Mouse (Mus musculus) stomach, postnatal 0 days (tissue): Measurements from ENCODE around the gene Uba52. TPM values are rescaled to one million over a fixed set of nuclear protein-coding genes. Genes with fewer than 3 reads are reported as not detected.

Experiments
- ATAC-seq: fragments of 200-750 bp; cut with Nextera tagmentation; 2 replicates; pipeline ENCODE4 v1.8.0; 2017; ENCODE audit not compliant: low FRiP score, low TSS enrichment
- DNase-seq: peaks from one replicate; pipeline ENCODE4 v3.0.0-alpha.2; 2016; ENCODE audit warnings: low spot score
- H3K27ac ChIP-seq: fragments of 300-500 bp; sonication (generic); replicated peaks from 2 replicates; pipeline ENCODE4 v1.5.1; 2014; ENCODE audit warnings: mild to moderate bottlenecking, control low read depth
- H3K27me3 ChIP-seq: fragments of 300-500 bp; sonication (generic); 2 replicates; pipeline ENCODE4 v1.6.1; 2014; ENCODE audit warnings: low read length; ENCODE audit not compliant: control insufficient read depth, insufficient read depth
- H3K36me3 ChIP-seq: fragments of 300-500 bp; sonication (generic); 2 replicates; pipeline ENCODE4 v1.6.1; 2014; ENCODE audit warnings: low read length, mixed read lengths; ENCODE audit not compliant: control insufficient read depth, insufficient read depth
- H3K4me1 ChIP-seq: fragments of 300-500 bp; sonication (generic); replicated peaks from 2 replicates; pipeline ENCODE4 v1.6.1; 2014; ENCODE audit warnings: antibody characterized with exemption; ENCODE audit not compliant: control insufficient read depth, insufficient read depth
- H3K4me2 ChIP-seq: fragments of 300-500 bp; sonication (generic); replicated peaks from 2 replicates; pipeline ENCODE4 v1.6.1; 2014; ENCODE audit warnings: low read depth, mild to moderate bottlenecking, control low read depth, moderate library complexity
- H3K4me3 ChIP-seq: fragments of 300-500 bp; sonication (generic); 2 replicates; pipeline ENCODE4 v1.5.1; 2014; ENCODE audit warnings: low read depth, low read length, control low read depth
- H3K9ac ChIP-seq: fragments of 300-500 bp; sonication (generic); 2 replicates; pipeline ENCODE4 v1.6.1; 2014; ENCODE audit warnings: mild to moderate bottlenecking, low read length, control low read depth, mixed read lengths
- H3K9me3 ChIP-seq: fragments of 300-500 bp; sonication (generic); 2 replicates; pipeline ENCODE4 v1.6.1; 2016; ENCODE audit warnings: low read length; ENCODE audit not compliant: control insufficient read depth
- CTCF ChIP-seq: IDR thresholded peaks from 2 replicates; pipeline ENCODE4 v1.5.1; 2016; ENCODE audit warnings: antibody characterized with exemption, low read depth, mild to moderate bottlenecking, moderate library complexity
- EP300 ChIP-seq: optimal IDR thresholded peaks from 2 replicates; pipeline ENCODE3; 2016; ENCODE audit warnings: antibody characterized with exemption
- WGBS: fragments of 180-500 bp; shearing (Covaris S2); extraction: QIAGEN DNeasy Blood & Tissue Kit; methylation state at CpG from one replicate; pipeline ENCODE4 v1.1.7; 2014; 5-methylcytosine and 5-hydroxymethylcytosine counted together
- polyA plus RNA-seq: library from polyadenylated mRNA; unstranded; fragments of >200 nt; fragmentation: Nextera tagmentation; extraction: Ambion mirVana; gene quantifications from 2 replicates; pipeline ENCODE4 v1.2.1, GENCODE M21; 2015

Gene Uba52
- polyA plus RNA-seq, 1 experiment from 2014 or later = 966 TPM

- H3K4me1 ChIP-seq = peaks cover 3% of the 10 kb centered on the region
- peak within 1 kb of the TSS; percentile 91 for H3K27ac ChIP-seq
- H3K36me3 ChIP-seq = peaks cover 12% of the 10 kb centered on the region; the same call in 1 of the 2 replicates
- H3K4me2 ChIP-seq = peak within 1 kb of the TSS; percentile 73
- DNase-seq = peak; percentile 95
- peak; percentile 83 for ATAC-seq
- peak; percentile 91 for TF ChIP-seq CTCF
- TF ChIP-seq EP300 = no peak
- 3% methylated on average over 40 of the region's 40 CpGs for WGBS
- no peaks in the 10 kb centered on the region for H3K9me3 ChIP-seq
- H3K27me3 ChIP-seq = no peaks in the 10 kb centered on the region
- H3K4me3 ChIP-seq = peak within 1 kb of the TSS; percentile 71
- peak within 1 kb of the TSS; percentile 85 for H3K9ac ChIP-seq
Observed at GRCm38 (mm10) chr8:70506328-70507026, 4.1 kb downstream of the Uba52 start, which contains the start of gene Rex1bd. Gene Rex1bd, minus strand, starts transcription at chr8:70506752.

GRCm38 (mm10) chr8:70505698-70506327 is 4.8 kb downstream of the Uba52 start:
- TF ChIP-seq CTCF (no peak), EP300 (no peak)
- peak overlapping the region; percentile 85 for H3K9ac ChIP-seq
- peak overlapping the region; percentile 71 for H3K4me3 ChIP-seq
- 35% methylated on average over 32 of the region's 32 CpGs for WGBS
- peak overlapping the region; percentile 73 for H3K4me2 ChIP-seq
- H3K27ac ChIP-seq = peak overlapping the region; percentile 91
- peaks cover 12% of the 10 kb centered on the region; the same call in 1 of the 2 replicates for H3K36me3 ChIP-seq
- H3K4me1 ChIP-seq = peaks cover 3% of the 10 kb centered on the region
- peak; percentile 4; the same call in 1 of the 2 replicates for ATAC-seq
- H3K27me3 ChIP-seq = no peaks in the 10 kb centered on the region
- H3K9me3 ChIP-seq = no peaks in the 10 kb centered on the region
- no peak for DNase-seq

- no peak for ATAC-seq
- peak; percentile 78 for DNase-seq
Observed at GRCm38 (mm10) chr8:70504851-70505250, 5.8 kb downstream of the Uba52 start.

GRCm38 (mm10) chr8:70504291-70504716 is 6.3 kb downstream of the Uba52 start:
- TF ChIP-seq CTCF = no peak
- TF ChIP-seq EP300 = no peak
- H3K9ac ChIP-seq = no peak overlapping the region
- WGBS = 54% methylated on average over 16 of the region's 16 CpGs
- H3K4me2 ChIP-seq = no peak overlapping the region
- peaks cover 3% of the 10 kb centered on the region for H3K4me1 ChIP-seq
- peaks cover 12% of the 10 kb centered on the region; the same call in 1 of the 2 replicates for H3K36me3 ChIP-seq
- H3K9me3 ChIP-seq = no peaks in the 10 kb centered on the region
- no peak overlapping the region for H3K27ac ChIP-seq
- DNase-seq (peak; percentile 35), ATAC-seq (no peak)
- H3K4me3 ChIP-seq = no peak overlapping the region
- peaks cover 4% of the 10 kb centered on the region; the same call in 1 of the 2 replicates for H3K27me3 ChIP-seq

More at GRCm38 (mm10) chr8:70504851-70505250, 5.8 kb downstream of the Uba52 start:
- peaks cover 4% of the 10 kb centered on the region; the same call in 1 of the 2 replicates for H3K27me3 ChIP-seq
- H3K9ac ChIP-seq = no peak overlapping the region
- H3K4me1 ChIP-seq = peaks cover 3% of the 10 kb centered on the region
- H3K4me2 ChIP-seq = no peak overlapping the region
- peaks cover 12% of the 10 kb centered on the region; the same call in 1 of the 2 replicates for H3K36me3 ChIP-seq
- H3K9me3 ChIP-seq = no peaks in the 10 kb centered on the region
- no peak overlapping the region for H3K27ac ChIP-seq
- 81% methylated on average over 3 of the region's 3 CpGs for WGBS
- TF ChIP-seq EP300 (no peak), CTCF (peak; percentile 91)
- no peak overlapping the region for H3K4me3 ChIP-seq

GRCm38 (mm10) chr8:70503062-70503750 is 7.4 kb downstream of the Uba52 start:
- peak; percentile 85 for DNase-seq
- Histone ChIP-seq H3K4me2 (0 out of 2 replicates have a peak overlapping the region, but pooled peaks have one; percentile 11), H3K9ac (no peak overlapping the region), H3K27me3 (peaks cover 4% of the 10 kb centered on the region; the same call in 1 of the 2 replicates), H3K36me3 (peaks cover 9% of the 10 kb centered on the region; the same call in 1 of the 2 replicates), H3K4me3 (no peak overlapping the region), H3K27ac (no peak overlapping the region), H3K9me3 (no peaks in the 10 kb centered on the region), H3K4me1 (peaks cover 3% of the 10 kb centered on the region)
- ATAC-seq = peak; percentile 28; the same call in 1 of the 2 replicates
- WGBS = 18% methylated on average over 46 of the region's 46 CpGs
- TF ChIP-seq CTCF = peak; percentile 86
- TF ChIP-seq EP300 = no peak
